Mouse (Mus musculus): ENCODE results near the gene Ccdc78. TPM values are rescaled to one million over a fixed set of nuclear protein-coding genes. Genes with fewer than 3 reads are reported as not detected.
"Not testable (repeated sequence)": the region's sequence is repeated elsewhere in the genome, so short reads cannot be mapped to it uniquely, and the experiment has no call there.

Ccdc78 gene
- polyA plus RNA-seq, 1 experiment from 2014 or later: 0.31 TPM

DNA sequence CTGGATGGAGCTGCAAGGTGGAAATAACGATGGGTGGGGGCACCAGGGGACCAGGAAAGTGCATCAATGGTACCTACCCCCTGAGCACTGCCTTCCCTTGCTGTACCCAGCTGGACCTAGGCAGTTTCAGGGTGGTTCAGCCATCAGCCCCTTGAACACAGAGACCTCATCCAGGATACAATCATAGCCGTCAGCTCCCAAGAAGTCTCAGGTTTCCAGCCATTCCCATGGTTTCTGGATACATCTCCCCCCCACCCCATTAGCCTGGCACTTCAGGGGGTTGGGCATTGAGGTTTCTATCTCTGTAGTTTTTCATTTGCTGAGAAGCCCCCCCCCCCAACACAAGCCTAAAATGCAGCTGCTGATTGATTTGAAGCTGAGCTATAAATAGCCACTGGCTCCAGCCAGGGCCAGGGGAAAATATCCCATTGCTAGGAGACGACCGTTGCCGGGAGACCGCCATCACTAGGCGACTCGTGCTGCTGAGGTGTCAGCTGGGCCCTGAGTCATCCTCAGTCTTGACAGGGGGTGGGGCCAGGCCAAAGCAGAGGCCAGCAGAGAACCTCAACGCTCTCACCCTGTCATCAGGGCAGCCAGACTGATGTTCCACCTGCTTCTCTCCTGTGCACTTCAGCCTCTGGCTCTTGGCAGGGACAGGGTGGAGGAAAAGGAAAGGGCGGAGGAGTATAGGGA, 16.6 kb downstream of the Ccdc78 start:
- peaks cover 2% of the 10 kb centered on the region; the same call in 1 of the 2 replicates for H3K4me1 ChIP-seq
- H3K27ac ChIP-seq: no peak overlapping the region
- no peak overlapping the region for H3K4me3 ChIP-seq
- H3K27me3 ChIP-seq: peaks cover 38% of the 10 kb centered on the region
- 11% methylated on average over 10 of the region's 10 CpGs for WGBS
- no peak for ATAC-seq (ENCODE audit: low FRiP score, low read depth)
- no peak overlapping the region for H3K4me2 ChIP-seq (replicated peaks)
- no peaks in the 10 kb centered on the region for H3K36me3 ChIP-seq
- H3K9ac ChIP-seq: peak overlapping the region; percentile 50; the same call in 1 of the 2 replicates
- H3K9me3 ChIP-seq: no peaks in the 10 kb centered on the region

DNA sequence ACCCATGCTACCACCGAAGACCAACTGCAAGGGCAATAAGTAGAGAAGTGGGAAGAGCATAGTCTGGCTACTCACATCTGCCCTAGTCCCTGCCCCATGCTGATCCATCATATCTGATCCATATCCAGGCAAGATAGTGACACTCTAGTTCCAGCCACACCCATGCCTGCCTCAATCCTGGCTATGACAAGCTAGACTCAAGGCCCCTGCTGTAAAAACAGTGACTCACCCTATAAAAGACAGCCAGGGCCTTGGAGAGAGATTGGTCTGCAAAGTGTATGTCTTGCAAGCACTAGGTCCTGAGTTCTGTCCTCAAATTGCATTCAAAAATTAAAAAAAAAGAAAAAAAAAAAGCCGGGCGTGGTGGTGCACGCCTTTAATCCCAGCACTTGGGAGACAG, 20.1 kb downstream of the Ccdc78 start:
- no peak for ATAC-seq (ENCODE audit: low FRiP score, low read depth)
- WGBS: 76% methylated on average over 4 of the region's 4 CpGs
- peaks cover 12% of the 10 kb centered on the region for H3K4me1 ChIP-seq
- no peaks in the 10 kb centered on the region for H3K36me3 ChIP-seq
- H3K4me2 ChIP-seq (replicated peaks): no peak overlapping the region
- peaks cover 69% of the 10 kb centered on the region for H3K27me3 ChIP-seq
- no peak overlapping the region for H3K9ac ChIP-seq
- no peak overlapping the region for H3K27ac ChIP-seq
- H3K9me3 ChIP-seq: no peaks in the 10 kb centered on the region
- no peak overlapping the region for H3K4me3 ChIP-seq

DNA sequence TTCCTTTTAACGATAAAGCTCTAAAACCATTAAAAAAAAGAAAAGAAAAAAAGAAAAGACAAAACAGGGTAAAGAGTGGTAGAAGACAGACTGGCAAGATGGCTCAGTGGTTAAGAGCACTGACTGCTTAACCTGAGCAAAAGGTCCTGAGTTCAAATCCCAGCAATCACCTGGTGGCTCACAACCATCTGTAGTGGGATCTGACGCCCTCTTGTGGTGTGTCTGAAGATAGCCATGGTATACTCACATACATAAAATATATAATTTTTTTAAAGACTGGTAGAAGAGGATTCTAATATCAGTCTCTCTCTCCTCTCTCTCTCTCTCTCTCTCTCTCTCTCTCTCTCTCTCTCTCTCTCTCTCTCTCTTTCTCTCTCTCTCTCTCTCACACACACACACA, 21.1 kb downstream of the Ccdc78 start:
- not testable (repeated sequence) for H3K9me3 ChIP-seq; H3K4me2 ChIP-seq (replicated peaks); H3K9ac ChIP-seq; H3K36me3 ChIP-seq; ATAC-seq (ENCODE audit: low FRiP score, low read depth); H3K27ac ChIP-seq; H3K4me3 ChIP-seq
- WGBS: 38% methylated on average over 2 of the region's 2 CpGs
- H3K27me3 ChIP-seq: peaks cover 72% of the 10 kb centered on the region
- peaks cover 12% of the 10 kb centered on the region for H3K4me1 ChIP-seq

DNA sequence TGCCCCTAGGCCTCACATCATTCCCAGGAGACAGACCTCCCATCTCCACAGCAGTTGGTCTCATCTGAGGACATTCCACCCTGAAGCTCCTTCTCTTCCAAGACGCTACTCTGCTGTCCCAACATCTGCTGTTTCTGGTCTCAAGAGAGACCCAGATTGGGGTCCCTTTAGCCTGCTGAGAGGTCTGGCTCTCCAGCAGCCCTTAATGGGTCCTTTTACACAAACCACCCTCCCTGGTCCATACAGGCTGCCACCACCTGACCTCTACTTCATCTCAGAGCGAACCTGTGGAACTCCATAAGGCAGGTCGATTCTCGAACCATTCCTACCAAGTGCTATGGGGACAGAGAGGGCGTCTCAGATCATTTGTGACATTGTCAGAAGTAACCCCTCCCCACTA, 21.6 kb downstream of the Ccdc78 start:
- no peak overlapping the region for H3K9ac ChIP-seq
- peaks cover 72% of the 10 kb centered on the region for H3K27me3 ChIP-seq
- no peak overlapping the region for H3K27ac ChIP-seq
- no peaks in the 10 kb centered on the region for H3K36me3 ChIP-seq
- peak overlapping the region; percentile 97 for H3K4me2 ChIP-seq (replicated peaks)
- peaks cover 9% of the 10 kb centered on the region for H3K4me1 ChIP-seq
- H3K9me3 ChIP-seq: no peaks in the 10 kb centered on the region
- ATAC-seq (ENCODE audit: low FRiP score, low read depth): no peak
- WGBS: 35% methylated on average over 5 of the region's 5 CpGs
- H3K4me3 ChIP-seq: peak overlapping the region; percentile 66

DNA sequence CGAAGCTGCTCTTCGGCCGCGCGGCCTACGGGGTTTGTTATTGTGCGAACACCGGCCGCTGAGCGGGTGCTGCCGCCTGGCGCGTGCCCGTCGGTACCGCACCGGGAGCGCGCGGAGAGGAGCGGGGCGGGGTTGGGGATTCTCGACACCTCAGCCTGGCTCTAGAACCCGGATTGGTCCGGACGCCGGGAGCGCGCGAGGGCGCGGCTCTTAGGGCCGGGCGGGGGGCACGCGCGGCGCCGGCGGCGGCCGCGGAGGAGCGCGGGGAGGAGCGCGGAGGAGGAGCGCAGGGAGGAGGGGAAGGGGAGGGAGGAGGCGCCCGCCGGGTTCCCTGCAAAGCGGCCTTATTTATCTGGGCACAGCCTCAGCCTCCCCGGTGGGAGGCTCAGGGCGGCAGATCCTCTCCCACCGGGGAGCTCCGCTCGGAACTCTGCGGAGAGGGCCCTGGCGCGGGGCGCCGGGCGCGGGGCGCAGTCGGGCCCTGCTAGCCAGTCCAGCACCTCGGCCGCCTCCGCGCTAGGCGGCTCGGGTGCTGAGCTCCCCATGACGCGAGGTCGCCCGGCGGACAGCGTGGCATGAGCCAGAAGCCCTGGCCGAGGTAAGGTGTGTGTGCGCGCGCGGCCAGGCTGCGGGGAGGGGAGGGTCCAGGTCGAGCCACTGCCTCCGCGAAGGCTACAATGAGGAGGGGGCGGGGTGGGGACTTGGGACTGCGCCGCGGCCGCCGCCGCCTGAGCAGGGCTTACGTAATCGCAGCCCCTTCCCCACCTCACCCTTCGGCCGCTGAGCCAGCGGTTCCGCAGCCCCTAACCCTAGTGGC, 22.6 kb downstream of the Ccdc78 start, which contains the start of gene Fbxl16:
Gene Fbxl16 (plus strand): TSS at position 297 of the 817 bp plus-strand sequence.
- Histone ChIP-seq H3K36me3 (no peaks in the 10 kb centered on the region), H3K4me1 (peaks cover 12% of the 10 kb centered on the region), H3K27me3 (peaks cover 68% of the 10 kb centered on the region), H3K4me3 (peak within 1 kb of the TSS; percentile 66), H3K27ac (no peak within 1 kb of the TSS), H3K9ac (peak within 1 kb of the TSS; percentile 70), H3K9me3 (no peaks in the 10 kb centered on the region), H3K4me2 (replicated peaks) (peak within 1 kb of the TSS; percentile 97)
- peak; percentile 84 for ATAC-seq (ENCODE audit: low FRiP score, low read depth)
- under 1% methylated on average over 75 of the region's 100 CpGs for WGBS

DNA sequence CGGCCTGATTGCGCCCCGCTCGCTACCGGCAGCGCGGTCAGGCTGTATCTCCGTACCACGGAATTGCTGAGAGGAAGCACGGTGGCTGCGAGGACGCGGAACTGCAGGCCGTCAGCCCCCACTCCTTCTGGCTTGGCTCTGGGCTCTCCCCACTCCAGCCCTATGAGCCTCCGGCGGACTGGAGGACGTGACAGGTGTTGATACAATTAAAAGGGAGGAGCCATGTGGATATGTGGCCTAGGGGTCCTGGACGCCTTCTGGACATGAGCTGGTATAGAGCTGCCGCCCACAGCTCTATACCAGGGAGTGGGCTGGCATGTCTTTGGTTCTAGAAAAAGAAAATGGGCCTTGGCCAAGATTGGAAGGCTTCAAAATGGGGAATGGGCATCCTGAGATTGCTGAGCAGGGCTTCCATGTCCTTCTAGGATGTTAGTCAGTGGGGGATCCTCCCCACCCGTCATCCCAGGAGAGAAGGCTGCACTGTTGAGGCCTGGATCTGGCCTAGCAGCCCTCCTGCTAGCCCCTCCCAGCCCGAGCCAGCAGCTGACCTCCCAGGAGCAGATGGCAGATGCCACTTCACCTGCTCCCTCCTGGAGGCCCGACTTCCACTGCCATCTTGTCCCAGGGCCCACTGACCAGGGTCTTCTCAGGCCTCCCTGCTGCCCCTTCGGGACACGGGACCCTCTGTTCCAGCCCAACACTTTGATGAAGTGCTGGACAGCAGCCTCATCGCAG, 23.4 kb downstream of the Ccdc78 start:
- Histone ChIP-seq H3K4me2 (replicated peaks) (peak overlapping the region; percentile 97), H3K9me3 (no peaks in the 10 kb centered on the region), H3K4me1 (peaks cover 12% of the 10 kb centered on the region), H3K4me3 (peak overlapping the region; percentile 66), H3K27ac (no peak overlapping the region), H3K27me3 (peaks cover 76% of the 10 kb centered on the region), H3K36me3 (no peaks in the 10 kb centered on the region), H3K9ac (peak overlapping the region; percentile 70)
- peak; percentile 29; the same call in 1 of the 2 replicates for ATAC-seq (ENCODE audit: low FRiP score, low read depth)
- WGBS: 11% methylated on average over 25 of the region's 25 CpGs

DNA sequence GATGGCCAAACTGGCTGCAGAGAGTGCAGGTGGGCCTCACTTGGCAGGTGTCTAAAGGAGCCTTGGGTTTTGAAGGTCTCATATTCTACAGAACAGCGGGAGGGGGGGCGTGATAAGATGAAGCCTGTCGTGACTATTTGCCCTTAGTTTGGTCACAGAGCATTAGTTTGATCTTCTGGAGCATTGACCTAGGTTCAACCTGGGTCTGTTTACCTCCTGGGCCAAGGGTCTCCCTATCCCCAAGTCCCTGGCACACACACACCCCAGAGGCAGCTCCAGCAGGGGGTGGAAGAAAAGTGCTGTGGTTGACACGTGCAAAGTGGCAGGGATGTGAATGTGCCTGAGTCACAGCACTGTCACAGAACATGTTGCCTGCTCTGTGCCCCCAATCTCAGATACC, 24.5 kb downstream of the Ccdc78 start:
- no peak overlapping the region for H3K4me2 ChIP-seq (replicated peaks)
- no peak overlapping the region for H3K9ac ChIP-seq
- H3K36me3 ChIP-seq: no peaks in the 10 kb centered on the region
- H3K4me1 ChIP-seq: peaks cover 12% of the 10 kb centered on the region
- H3K9me3 ChIP-seq: no peaks in the 10 kb centered on the region
- peaks cover 82% of the 10 kb centered on the region for H3K27me3 ChIP-seq
- ATAC-seq (ENCODE audit: low FRiP score, low read depth): no peak
- no peak overlapping the region for H3K4me3 ChIP-seq
- 64% methylated on average over 4 of the region's 4 CpGs for WGBS
- H3K27ac ChIP-seq: no peak overlapping the region

DNA sequence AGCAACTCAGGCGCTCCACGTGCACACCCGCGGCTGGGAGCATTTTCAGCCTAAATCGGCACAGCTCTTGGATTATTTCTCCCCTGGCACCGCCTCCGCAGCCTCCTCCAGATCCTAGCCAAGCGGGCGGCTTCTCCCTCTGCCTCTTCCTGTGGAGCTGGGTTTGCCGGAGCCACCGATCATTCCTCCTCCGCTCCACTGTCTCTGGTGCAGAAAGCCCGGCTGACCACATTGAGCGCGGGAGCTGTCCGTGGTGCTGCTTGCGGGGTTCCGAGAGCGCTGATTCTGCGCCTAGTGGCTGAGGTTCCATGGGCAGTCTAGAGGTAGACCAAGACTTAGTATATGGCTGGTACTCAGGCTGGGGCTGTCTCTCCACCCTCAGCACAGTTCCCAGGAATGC, 27.1 kb downstream of the Ccdc78 start:
- Histone ChIP-seq H3K27me3 (peaks cover 86% of the 10 kb centered on the region), H3K27ac (no peak overlapping the region), H3K4me1 (peaks cover 12% of the 10 kb centered on the region), H3K9ac (no peak overlapping the region), H3K4me3 (no peak overlapping the region), H3K4me2 (replicated peaks) (0 out of 2 replicates have a peak overlapping the region, but pooled peaks have one; percentile 14), H3K9me3 (no peaks in the 10 kb centered on the region), H3K36me3 (no peaks in the 10 kb centered on the region)
- WGBS: 1% methylated on average over 20 of the region's 20 CpGs
- ATAC-seq (ENCODE audit: low FRiP score, low read depth): no peak

DNA sequence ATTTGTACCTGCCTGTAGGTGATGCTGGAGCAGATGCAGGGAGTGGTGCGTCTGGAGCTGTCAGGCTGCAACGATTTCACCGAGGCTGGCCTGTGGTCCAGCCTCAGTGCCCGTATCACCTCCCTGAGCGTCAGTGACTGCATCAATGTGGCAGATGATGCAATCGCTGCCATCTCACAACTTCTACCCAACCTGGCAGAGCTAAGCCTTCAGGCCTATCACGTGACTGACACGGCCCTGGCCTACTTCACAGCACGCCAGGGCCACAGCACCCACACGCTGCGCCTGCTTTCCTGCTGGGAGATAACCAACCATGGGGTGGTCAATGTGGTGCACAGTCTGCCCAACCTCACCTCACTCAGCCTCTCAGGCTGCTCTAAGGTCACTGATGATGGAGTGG, 31.3 kb downstream of the Ccdc78 start:
- WGBS: 75% methylated on average over 11 of the region's 11 CpGs
- H3K36me3 ChIP-seq: no peaks in the 10 kb centered on the region
- no peak overlapping the region for H3K4me3 ChIP-seq
- no peaks in the 10 kb centered on the region for H3K9me3 ChIP-seq
- peaks cover 84% of the 10 kb centered on the region for H3K27me3 ChIP-seq
- ATAC-seq (ENCODE audit: low FRiP score, low read depth): no peak
- no peak overlapping the region for H3K9ac ChIP-seq
- no peak overlapping the region for H3K4me2 ChIP-seq (replicated peaks)
- H3K27ac ChIP-seq: no peak overlapping the region
- H3K4me1 ChIP-seq: peaks cover 6% of the 10 kb centered on the region; the same call in 1 of the 2 replicates

DNA sequence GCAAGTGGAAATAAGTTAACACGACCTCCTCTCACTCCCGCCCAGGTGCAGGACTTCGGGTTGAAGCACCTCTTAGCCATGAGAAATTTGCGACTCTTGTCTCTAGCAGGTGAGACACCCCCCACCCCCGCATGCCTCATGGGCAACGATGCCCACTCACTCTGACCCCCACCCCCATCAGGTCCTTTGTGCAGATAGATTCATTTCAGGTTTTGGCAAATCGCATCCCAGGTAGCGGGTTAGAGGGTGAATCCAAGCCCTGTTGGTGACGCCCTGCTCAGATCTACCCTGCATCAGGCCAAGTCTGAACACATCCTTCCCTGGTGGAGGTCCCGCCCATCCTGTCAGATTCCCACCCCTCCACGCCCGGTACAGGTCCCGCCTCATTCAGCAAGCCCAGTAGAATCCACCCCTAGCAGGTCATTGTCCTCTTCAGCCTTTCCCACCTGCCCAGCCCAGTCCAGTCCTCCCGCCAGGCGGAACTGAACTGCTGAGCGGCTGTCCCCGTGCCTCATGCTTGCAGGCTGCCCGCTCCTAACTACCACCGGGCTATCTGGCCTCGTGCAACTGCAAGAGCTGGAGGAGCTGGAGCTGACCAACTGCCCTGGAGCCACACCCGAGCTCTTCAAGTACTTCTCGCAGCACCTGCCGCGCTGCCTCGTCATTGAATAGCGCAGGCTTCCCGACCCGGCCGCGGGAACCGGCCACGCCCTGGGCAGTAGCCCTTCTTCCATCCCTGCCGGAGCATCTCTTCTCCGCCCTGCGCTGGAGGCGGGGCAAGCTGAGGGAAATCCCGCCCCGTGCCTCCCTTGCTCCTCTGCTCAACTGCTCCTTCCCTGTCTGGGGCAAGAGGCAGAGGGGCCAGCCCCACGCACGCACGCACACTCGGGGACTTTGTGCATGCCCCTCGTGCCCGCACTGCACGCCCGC, 32.7 kb downstream of the Ccdc78 start:
- no peak for ATAC-seq (ENCODE audit: low FRiP score, low read depth)
- 6% methylated on average over 45 of the region's 46 CpGs for WGBS
- H3K27me3 ChIP-seq: peaks cover 76% of the 10 kb centered on the region
- H3K27ac ChIP-seq: no peak overlapping the region
- no peaks in the 10 kb centered on the region for H3K9me3 ChIP-seq
- H3K4me1 ChIP-seq: peaks cover 10% of the 10 kb centered on the region
- H3K9ac ChIP-seq: no peak overlapping the region; the same call in 1 of the 2 replicates
- no peaks in the 10 kb centered on the region for H3K36me3 ChIP-seq
- peak overlapping the region; percentile 37 for H3K4me2 ChIP-seq (replicated peaks)
- H3K4me3 ChIP-seq: peak overlapping the region; percentile 8; the same call in 1 of the 2 replicates

DNA sequence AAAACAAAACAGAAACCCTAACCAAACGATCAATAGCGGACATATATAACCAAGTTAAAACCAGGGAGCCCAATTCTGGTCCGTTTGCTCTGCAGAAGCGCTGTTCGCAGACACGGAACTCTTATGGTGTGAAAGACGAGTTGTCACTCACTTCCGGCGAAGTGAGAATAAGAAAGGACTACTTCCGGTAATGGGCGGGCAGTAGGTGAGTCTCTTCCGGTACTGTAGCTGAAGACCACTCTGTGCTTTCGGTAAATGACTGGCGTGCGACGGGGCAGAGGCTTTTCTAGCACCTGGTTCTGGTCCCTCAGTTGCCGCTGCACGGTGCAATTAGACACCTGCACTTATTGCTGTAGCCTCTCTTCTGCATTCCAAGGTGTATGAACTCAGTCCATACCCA, 37.1 kb downstream of the Ccdc78 start, which contains the start of gene Wdr24:
Gene Wdr24 (plus strand): TSS at position 176 of the 400 bp plus-strand sequence.
- peaks cover 38% of the 10 kb centered on the region for H3K4me1 ChIP-seq
- under 1% methylated on average over 18 of the region's 18 CpGs for WGBS
- peak; percentile 78 for ATAC-seq (ENCODE audit: low FRiP score, low read depth)
- peak within 1 kb of the TSS; percentile 67 for H3K4me3 ChIP-seq
- peak within 1 kb of the TSS; percentile 97 for H3K4me2 ChIP-seq (replicated peaks)
- peak within 1 kb of the TSS; percentile 40; the same call in 1 of the 2 replicates for H3K27ac ChIP-seq
- H3K36me3 ChIP-seq: peaks cover 24% of the 10 kb centered on the region
- H3K27me3 ChIP-seq: peaks cover 41% of the 10 kb centered on the region
- no peaks in the 10 kb centered on the region for H3K9me3 ChIP-seq
- H3K9ac ChIP-seq: peak within 1 kb of the TSS; percentile 77
